Mouse (Mus musculus) testis, adult 2 months (tissue): Measurements from ENCODE around the gene Batf2. TPM values are rescaled to one million over a fixed set of nuclear protein-coding genes. Genes with fewer than 3 reads are reported as not detected.
"Not testable (repeated sequence)": the region's sequence is repeated elsewhere in the genome, so short reads cannot be mapped to it uniquely, and the experiment has no call there.

ENCODE experiments used
- H3K27ac ChIP-seq: fragments of 200-500 bp; 2 replicates; pipeline ENCODE4 v1.5.1; 2012; ENCODE audit warnings: low read depth, low read length; ENCODE audit not compliant: control insufficient read depth, insufficient read depth
- H3K27me3 ChIP-seq: fragments of 200-500 bp; 2 replicates; pipeline ENCODE4 v1.6.1; 2012; ENCODE audit warnings: mild to moderate bottlenecking, low read length, moderate library complexity; ENCODE audit not compliant: control insufficient read depth, insufficient read depth
- H3K36me3 ChIP-seq: fragments of 200-500 bp; 2 replicates; pipeline ENCODE4 v1.6.1; 2012; ENCODE audit warnings: mild to moderate bottlenecking, low read length; ENCODE audit not compliant: control insufficient read depth, insufficient read depth
- H3K4me1 ChIP-seq: fragments of 200-500 bp; 2 replicates; pipeline ENCODE4 v1.6.1; 2012; ENCODE audit warnings: low read length; ENCODE audit not compliant: control insufficient read depth, insufficient read depth
- H3K4me3 ChIP-seq: fragments of 200-500 bp; 2 replicates; pipeline ENCODE4 v1.5.1; 2012; ENCODE audit warnings: low read depth, mild to moderate bottlenecking, low read length, moderate library complexity, mixed read lengths; ENCODE audit not compliant: control insufficient read depth
- CTCF ChIP-seq: fragments of 200-500 bp; IDR thresholded peaks from 2 replicates; pipeline ENCODE4 v1.5.1; 2012; ENCODE audit warnings: low read depth, mild to moderate bottlenecking, inconsistent platforms, low read length, moderate library complexity; ENCODE audit not compliant: control insufficient read depth, insufficient read depth, insufficient replicate concordance
- POLR2A ChIP-seq: fragments of 200-500 bp; IDR thresholded peaks from 2 replicates; pipeline ENCODE4 v1.6.1; 2012; ENCODE audit warnings: low read depth, mild to moderate bottlenecking, inconsistent platforms, low read length, moderate library complexity; ENCODE audit not compliant: control insufficient read depth
- polyA plus RNA-seq: library from polyadenylated mRNA; depleted of rRNA; stranded (reverse); fragments of >200 nt; gene quantifications from 2 replicates; pipeline ENCODE4 v1.2.3, GENCODE M21; 2012

Gene Batf2
- polyA plus RNA-seq, 1 experiment = 1.1 TPM

GRCm38 (mm10) chr19:6123330-6123729 is 17.5 kb upstream of the Batf2 start:
- no peaks in the 10 kb centered on the region for H3K27me3 ChIP-seq
- no peak for TF ChIP-seq CTCF
- no peak for TF ChIP-seq POLR2A
- H3K36me3 ChIP-seq = no peaks in the 10 kb centered on the region
- H3K27ac ChIP-seq = no peak overlapping the region; the same call in 1 of the 2 replicates
- H3K4me1 ChIP-seq = peaks cover 9% of the 10 kb centered on the region
- no peak overlapping the region for H3K4me3 ChIP-seq

- H3K4me3 ChIP-seq = no peak overlapping the region
- no peaks in the 10 kb centered on the region for H3K36me3 ChIP-seq
- TF ChIP-seq POLR2A (no peak), CTCF (no peak)
- peaks cover 3% of the 10 kb centered on the region; the same call in 1 of the 2 replicates for H3K4me1 ChIP-seq
- no peaks in the 10 kb centered on the region for H3K27me3 ChIP-seq
- H3K27ac ChIP-seq = no peak overlapping the region
Measured at GRCm38 (mm10) chr19:6124898-6125297, 15.9 kb upstream of the Batf2 start.

GRCm38 (mm10) chr19:6126289-6126688 is 14.5 kb upstream of the Batf2 start:
- Histone ChIP-seq H3K36me3 (no peaks in the 10 kb centered on the region), H3K27ac (no peak overlapping the region), H3K4me1 (peaks cover 3% of the 10 kb centered on the region; the same call in 1 of the 2 replicates), H3K27me3 (no peaks in the 10 kb centered on the region), H3K4me3 (no peak overlapping the region)
- no peak for TF ChIP-seq POLR2A

GRCm38 (mm10) chr19:6126789-6127580 is 13.8 kb upstream of the Batf2 start:
- H3K36me3 ChIP-seq = no peaks in the 10 kb centered on the region
- peak overlapping the region; percentile 22; the same call in 1 of the 2 replicates for H3K27ac ChIP-seq
- H3K27me3 ChIP-seq = no peaks in the 10 kb centered on the region
- H3K4me3 ChIP-seq = peak overlapping the region; percentile 82
- TF ChIP-seq POLR2A = no peak
- TF ChIP-seq CTCF = no peak
- peaks cover under 1% of the 10 kb centered on the region; the same call in 1 of the 2 replicates for H3K4me1 ChIP-seq

DNA sequence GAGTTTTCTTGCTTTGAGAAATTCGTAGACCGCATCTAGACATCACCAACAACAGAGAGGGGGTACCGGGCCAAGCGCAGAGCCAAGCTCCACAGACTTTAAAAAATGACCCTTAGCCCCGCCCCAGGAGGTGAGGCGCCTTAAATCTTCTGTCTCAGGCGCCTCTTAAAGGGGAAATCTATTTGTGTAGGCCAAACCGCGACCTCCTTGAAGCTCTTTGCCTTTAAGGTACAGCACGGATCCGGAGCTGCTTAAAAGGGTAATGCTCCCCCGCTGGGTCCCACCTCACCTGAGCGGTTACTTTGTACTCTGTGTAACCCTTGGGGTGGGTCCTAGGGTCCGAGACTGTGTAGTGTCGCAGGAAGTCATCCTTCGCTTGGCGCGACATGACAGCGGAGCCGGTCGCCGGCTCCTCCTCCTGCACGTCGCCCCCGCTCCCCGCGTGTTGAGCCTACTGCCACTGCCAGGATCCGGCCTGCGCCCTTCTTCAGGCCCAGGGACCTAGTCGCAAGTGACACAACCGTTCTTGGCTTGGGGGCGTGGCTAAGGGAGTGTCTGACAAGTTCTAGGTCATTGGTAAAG is 12.9 kb upstream of the Batf2 start, which contains the start of gene Snx15:
Snx15 (minus strand) TSS at position 545 of the 582 bp plus-strand sequence.
- Histone ChIP-seq H3K4me1 (no peaks in the 10 kb centered on the region), H3K27ac (peak within 1 kb of the TSS; percentile 82), H3K36me3 (no peaks in the 10 kb centered on the region), H3K27me3 (no peaks in the 10 kb centered on the region), H3K4me3 (peak within 1 kb of the TSS; percentile 82)
- TF ChIP-seq POLR2A (peak; percentile 58), CTCF (no peak)

GRCm38 (mm10) chr19:6130414-6131128 is 10.2 kb upstream of the Batf2 start:
- H3K27me3 ChIP-seq, H3K4me1 ChIP-seq, H3K4me3 ChIP-seq, H3K27ac ChIP-seq, H3K36me3 ChIP-seq: not testable (repeated sequence)

DNA sequence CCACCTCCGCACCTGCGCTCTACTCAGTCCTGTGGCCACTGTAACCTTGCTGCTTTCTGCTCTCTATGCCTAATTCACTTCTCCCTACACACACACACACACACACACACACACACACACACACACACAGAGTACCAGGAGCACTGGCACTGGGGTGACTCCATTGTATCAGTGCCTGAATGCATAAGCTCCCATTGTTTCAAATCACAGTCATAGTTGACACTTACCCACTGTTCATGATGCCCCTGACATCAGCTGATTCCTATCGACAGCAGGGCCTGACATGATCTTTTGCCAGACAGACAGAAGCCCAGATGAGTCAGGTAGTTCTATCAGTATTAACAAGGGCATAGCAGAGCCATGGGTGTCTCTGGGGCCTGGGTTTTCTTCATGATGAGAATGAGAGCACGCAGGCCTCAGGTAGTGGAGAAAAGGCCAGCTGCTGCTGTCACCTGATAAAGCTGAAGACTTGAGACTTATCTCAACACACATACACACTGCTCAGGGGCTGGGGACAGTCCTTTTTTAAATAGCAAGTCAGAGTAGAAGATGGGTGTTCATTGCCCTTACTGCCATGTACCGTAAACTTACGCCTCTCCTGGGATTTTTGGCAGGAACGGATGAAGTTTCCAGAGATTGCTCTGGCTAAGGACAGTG is 8.5 kb upstream of the Batf2 start:
- H3K27ac ChIP-seq = no peak overlapping the region
- TF ChIP-seq CTCF (no peak), POLR2A (no peak)

GRCm38 (mm10) chr19:6133197-6133596 is 7.6 kb upstream of the Batf2 start:
- H3K27me3 ChIP-seq, H3K4me1 ChIP-seq, H3K4me3 ChIP-seq, H3K27ac ChIP-seq, H3K36me3 ChIP-seq: not testable (repeated sequence)

More for the DNA sequence above, 8.5 kb upstream of the Batf2 start:
- no peaks in the 10 kb centered on the region for H3K27me3 ChIP-seq
- H3K4me1 ChIP-seq = no peaks in the 10 kb centered on the region
- no peak overlapping the region for H3K4me3 ChIP-seq
- no peaks in the 10 kb centered on the region for H3K36me3 ChIP-seq
